Mouse (Mus musculus) stomach, embryonic 16.5 days (tissue): ENCODE measurements at regions not wholly inside any gene's neighbourhood (a gene's known extent, or its start where the extent isn't known, plus 50 kb on each side); places are given as distances from the start of the nearest gene placed in this dataset.

Experiments used
- ATAC-seq: fragments of 200-750 bp; cut with Nextera tagmentation; 2 replicates; pipeline ENCODE4 v1.8.0; 2017; ENCODE audit warnings: moderate number of reproducible peaks, moderate TSS enrichment; ENCODE audit not compliant: insufficient read depth, low FRiP score
- H3K27ac ChIP-seq: fragments of 300-500 bp; sonication (generic); 2 replicates; pipeline ENCODE4 v1.5.1; 2014; ENCODE audit warnings: low read length
- H3K27me3 ChIP-seq: fragments of 300-500 bp; sonication (generic); 2 replicates; pipeline ENCODE4 v1.6.1; 2014; ENCODE audit warnings: low read length, control low read depth, mixed read lengths; ENCODE audit not compliant: control insufficient read depth, insufficient read depth
- H3K36me3 ChIP-seq: fragments of 300-500 bp; sonication (generic); 2 replicates; pipeline ENCODE4 v1.6.1; 2014; ENCODE audit warnings: low read length; ENCODE audit not compliant: control insufficient read depth, insufficient read depth
- H3K4me1 ChIP-seq: fragments of 300-500 bp; sonication (generic); 2 replicates; pipeline ENCODE4 v1.6.1; 2014; ENCODE audit warnings: low read length, control low read depth, mixed read lengths; ENCODE audit not compliant: control insufficient read depth, insufficient read depth
- H3K4me2 ChIP-seq: fragments of 300-500 bp; sonication (generic); 2 replicates; pipeline ENCODE4 v1.6.1; 2014; ENCODE audit warnings: low read depth, low read length, mixed read lengths
- H3K4me3 ChIP-seq: fragments of 300-500 bp; sonication (generic); replicated peaks from 2 replicates; pipeline ENCODE4 v1.5.1; 2014; ENCODE audit warnings: mild to moderate bottlenecking, low read length
- H3K9ac ChIP-seq: fragments of 300-500 bp; sonication (generic); 2 replicates; pipeline ENCODE4 v1.6.1; 2014; ENCODE audit warnings: low read length
- H3K9me3 ChIP-seq: fragments of 300-500 bp; sonication (generic); replicated peaks from 2 replicates; pipeline ENCODE4 v1.6.1; 2016; ENCODE audit warnings: low read length, control low read depth; ENCODE audit not compliant: control insufficient read depth
- WGBS: fragments of 180-500 bp; shearing (Covaris S2); extraction: QIAGEN DNeasy Blood & Tissue Kit; methylation state at CpG from one replicate; pipeline ENCODE4 v1.1.7; 2014; 5-methylcytosine and 5-hydroxymethylcytosine counted together

DNA sequence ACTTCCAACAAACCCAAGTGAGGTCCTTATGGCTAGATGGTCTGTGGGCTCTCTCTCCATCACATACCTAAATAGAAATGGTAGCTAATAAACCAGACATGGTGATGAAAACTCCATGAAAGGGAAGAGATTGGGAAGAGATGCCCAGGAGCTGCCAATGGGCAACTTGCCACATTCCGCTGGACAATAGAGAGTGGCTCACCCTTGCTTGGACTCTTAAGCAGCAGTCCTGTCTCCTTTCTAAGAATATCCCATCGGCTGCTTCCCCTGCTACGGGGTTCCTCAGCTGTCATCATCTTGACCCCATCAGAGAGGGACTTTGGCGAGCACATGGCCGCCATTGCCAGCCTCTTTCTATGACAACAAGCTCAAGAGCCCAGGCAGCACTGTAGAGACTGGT, 193.4 kb upstream of the Spred2 start:
- no peaks in the 10 kb centered on the region for H3K36me3 ChIP-seq
- no peak overlapping the region for H3K4me3 ChIP-seq
- H3K27me3 ChIP-seq: no peaks in the 10 kb centered on the region
- 91% methylated on average over 5 of the region's 5 CpGs for WGBS
- no peak overlapping the region for H3K9ac ChIP-seq
- no peak overlapping the region for H3K4me2 ChIP-seq
- H3K9me3 ChIP-seq: no peaks in the 10 kb centered on the region
- no peak for ATAC-seq
- no peaks in the 10 kb centered on the region for H3K4me1 ChIP-seq
- H3K27ac ChIP-seq: no peak overlapping the region

- Histone ChIP-seq H3K9ac (no peak overlapping the region), H3K36me3 (no peaks in the 10 kb centered on the region), H3K4me1 (peaks cover 7% of the 10 kb centered on the region; the same call in 1 of the 2 replicates), H3K27me3 (no peaks in the 10 kb centered on the region), H3K4me2 (no peak overlapping the region), H3K4me3 (no peak overlapping the region), H3K9me3 (no peaks in the 10 kb centered on the region), H3K27ac (no peak overlapping the region)
- no peak for ATAC-seq
- WGBS: 84% methylated on average over 7 of the region's 7 CpGs
Measured at GRCm38 (mm10) chr11:19736076-19736475, 188.1 kb upstream of the Spred2 start.

DNA sequence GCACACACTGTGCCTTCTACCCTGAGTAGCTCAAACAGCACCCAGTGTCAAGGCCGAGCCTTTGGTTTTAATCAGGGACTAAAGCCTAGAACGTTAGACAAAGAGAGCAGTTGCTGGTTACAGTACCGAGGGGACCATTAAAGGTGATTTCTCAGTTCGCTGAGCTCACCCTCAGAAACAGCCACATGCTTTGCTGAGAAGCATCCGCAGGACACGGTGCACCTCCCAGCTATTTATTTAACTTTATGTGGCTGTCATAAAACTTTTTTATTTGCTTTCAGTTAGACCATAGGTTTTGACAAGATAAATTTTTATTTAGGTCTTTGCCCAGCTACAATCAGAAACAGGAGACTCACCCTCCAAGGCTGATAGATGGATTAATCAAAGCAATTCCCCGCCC, 187.2 kb upstream of the Spred2 start:
- peak overlapping the region; percentile 41; the same call in 1 of the 2 replicates for H3K27ac ChIP-seq
- no peak overlapping the region for H3K4me3 ChIP-seq
- no peaks in the 10 kb centered on the region for H3K27me3 ChIP-seq
- no peaks in the 10 kb centered on the region for H3K9me3 ChIP-seq
- 43% methylated on average over 7 of the region's 7 CpGs for WGBS
- H3K9ac ChIP-seq: no peak overlapping the region
- H3K36me3 ChIP-seq: no peaks in the 10 kb centered on the region
- H3K4me1 ChIP-seq: peaks cover 7% of the 10 kb centered on the region; the same call in 1 of the 2 replicates
- H3K4me2 ChIP-seq: no peak overlapping the region
- no peak for ATAC-seq

DNA sequence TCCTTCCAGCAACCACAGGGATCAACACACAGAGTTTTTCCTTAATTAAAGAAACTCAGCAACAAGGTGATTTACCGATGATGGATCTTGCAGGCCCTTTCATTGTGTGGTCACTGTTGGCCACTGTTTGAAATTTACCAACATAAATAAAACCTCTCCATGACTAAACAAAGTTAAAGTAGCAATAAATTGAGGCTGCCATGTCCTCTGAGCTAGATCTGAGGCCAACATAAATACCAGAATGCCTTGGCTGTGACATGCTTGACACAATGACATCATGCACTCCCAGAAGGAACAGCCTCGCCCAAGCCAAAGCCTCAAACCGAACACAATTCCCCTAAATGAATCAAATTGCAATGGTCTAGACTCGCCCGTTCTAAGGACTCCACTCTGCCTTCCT, 186.8 kb upstream of the Spred2 start:
- H3K4me2 ChIP-seq: no peak overlapping the region
- 0 out of 2 replicates have a peak overlapping the region, but pooled peaks have one; percentile 41 for H3K27ac ChIP-seq
- 38% methylated on average over 5 of the region's 5 CpGs for WGBS
- H3K27me3 ChIP-seq: no peaks in the 10 kb centered on the region
- no peak overlapping the region for H3K9ac ChIP-seq
- H3K4me1 ChIP-seq: peaks cover 7% of the 10 kb centered on the region; the same call in 1 of the 2 replicates
- ATAC-seq: peak; percentile 65; the same call in 1 of the 2 replicates
- H3K36me3 ChIP-seq: no peaks in the 10 kb centered on the region
- H3K9me3 ChIP-seq: no peaks in the 10 kb centered on the region
- no peak overlapping the region for H3K4me3 ChIP-seq

DNA sequence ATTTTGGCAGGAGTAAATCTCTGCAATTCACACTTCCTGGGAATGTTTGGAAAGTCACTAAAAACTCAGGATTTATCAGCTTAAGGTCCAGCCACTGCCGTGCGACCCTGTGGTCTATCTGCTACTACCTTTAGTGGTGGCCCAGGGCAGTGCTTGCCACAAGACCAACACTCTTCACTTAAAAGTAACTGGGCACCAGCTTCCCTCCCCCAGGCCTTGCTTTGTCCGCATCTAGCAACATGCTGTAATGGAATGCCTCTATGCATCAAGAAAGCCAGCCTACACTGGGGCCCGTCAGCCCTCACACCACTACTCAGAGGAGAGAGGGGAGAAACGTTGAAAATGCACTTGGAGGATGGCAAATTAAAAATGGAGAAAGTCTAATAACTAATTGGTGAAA, 186.4 kb upstream of the Spred2 start:
- peak overlapping the region; percentile 36; the same call in 1 of the 2 replicates for H3K27ac ChIP-seq

GRCm38 (mm10) chr11:19739527-19740151, 184.5 kb upstream of the Spred2 start:
- 47% methylated on average over 9 of the region's 9 CpGs for WGBS
- Histone ChIP-seq H3K27ac (no peak overlapping the region), H3K36me3 (no peaks in the 10 kb centered on the region), H3K27me3 (no peaks in the 10 kb centered on the region), H3K4me2 (no peak overlapping the region), H3K4me1 (peaks cover 7% of the 10 kb centered on the region; the same call in 1 of the 2 replicates), H3K4me3 (no peak overlapping the region), H3K9ac (no peak overlapping the region), H3K9me3 (no peaks in the 10 kb centered on the region)
- no peak for ATAC-seq

More for the DNA sequence above, 186.4 kb upstream of the Spred2 start:
- Histone ChIP-seq H3K27me3 (no peaks in the 10 kb centered on the region), H3K9me3 (no peaks in the 10 kb centered on the region), H3K4me3 (no peak overlapping the region), H3K4me1 (peaks cover 7% of the 10 kb centered on the region; the same call in 1 of the 2 replicates), H3K4me2 (no peak overlapping the region), H3K9ac (no peak overlapping the region), H3K36me3 (no peaks in the 10 kb centered on the region)
- 56% methylated on average over 5 of the region's 5 CpGs for WGBS
- no peak for ATAC-seq

DNA sequence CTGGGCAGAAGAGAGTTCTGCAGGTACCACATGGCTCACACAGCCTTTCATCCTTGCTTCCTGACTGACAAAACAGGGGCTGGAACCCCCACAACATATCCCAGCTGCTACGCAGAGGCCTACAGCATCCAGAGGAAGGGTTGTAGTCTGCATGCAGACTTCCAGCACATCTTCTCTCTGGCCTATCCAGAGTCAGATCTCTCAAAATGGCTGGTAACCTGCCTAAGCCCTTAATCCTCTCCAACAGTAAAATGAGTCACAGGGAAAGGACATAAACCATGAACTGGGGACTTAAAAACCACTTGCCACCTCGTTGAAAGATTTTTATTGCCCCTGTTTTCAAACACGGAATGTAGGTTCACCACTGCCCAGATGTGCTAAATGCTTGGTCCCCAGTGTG, 183.6 kb upstream of the Spred2 start:
- no peak for ATAC-seq
- H3K4me3 ChIP-seq: no peak overlapping the region
- H3K4me1 ChIP-seq: peaks cover 7% of the 10 kb centered on the region; the same call in 1 of the 2 replicates
- 67% methylated on average over 3 of the region's 3 CpGs for WGBS
- no peaks in the 10 kb centered on the region for H3K36me3 ChIP-seq
- no peak overlapping the region for H3K27ac ChIP-seq
- H3K27me3 ChIP-seq: no peaks in the 10 kb centered on the region
- no peaks in the 10 kb centered on the region for H3K9me3 ChIP-seq
- H3K4me2 ChIP-seq: no peak overlapping the region
- H3K9ac ChIP-seq: no peak overlapping the region

GRCm38 (mm10) chr11:19747097-19747972, 176.8 kb upstream of the Spred2 start:
- no peak overlapping the region for H3K27ac ChIP-seq
- no peak overlapping the region for H3K4me3 ChIP-seq
- ATAC-seq: no peak
- no peaks in the 10 kb centered on the region for H3K36me3 ChIP-seq
- no peaks in the 10 kb centered on the region for H3K27me3 ChIP-seq
- H3K9ac ChIP-seq: no peak overlapping the region
- no peaks in the 10 kb centered on the region for H3K4me1 ChIP-seq
- H3K4me2 ChIP-seq: no peak overlapping the region
- no peaks in the 10 kb centered on the region for H3K9me3 ChIP-seq
- WGBS: 50% methylated on average over 11 of the region's 11 CpGs

DNA sequence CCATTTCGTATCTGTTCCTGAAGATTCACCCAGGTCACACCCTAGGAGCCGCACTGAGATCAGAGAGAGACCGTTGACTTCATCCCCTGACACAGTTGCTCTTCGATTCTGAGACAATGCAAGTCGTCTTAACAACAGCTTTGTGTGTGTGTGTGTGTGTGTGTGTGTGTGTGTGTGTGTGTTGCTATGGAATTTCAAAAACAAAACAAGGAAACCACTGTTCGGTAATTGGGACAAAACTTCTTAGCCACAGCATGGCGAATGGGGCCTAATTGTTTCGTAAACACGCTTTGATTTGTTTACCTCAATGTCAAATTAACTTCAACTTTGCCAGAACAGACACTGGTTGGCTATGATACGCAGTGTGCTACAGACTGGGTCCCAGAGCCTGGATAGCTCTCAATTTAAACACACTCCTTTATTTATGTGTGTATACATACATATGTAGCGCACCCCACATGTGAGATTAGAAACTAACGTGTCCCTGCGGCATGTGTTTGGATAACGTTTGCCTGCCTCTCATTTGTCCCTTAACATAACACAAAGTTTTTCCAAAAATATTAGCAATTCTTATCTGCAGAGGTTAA, 176.1 kb upstream of the Spred2 start:
- no peak for ATAC-seq
- H3K9ac ChIP-seq: no peak overlapping the region
- no peak overlapping the region for H3K4me2 ChIP-seq
- H3K27me3 ChIP-seq: no peaks in the 10 kb centered on the region
- no peak overlapping the region for H3K27ac ChIP-seq
- H3K4me1 ChIP-seq: no peaks in the 10 kb centered on the region
- 0 out of 2 replicates have a peak, but pooled peaks cover under 1% of the 10 kb centered on the region for H3K9me3 ChIP-seq
- WGBS: 33% methylated on average over 14 of the region's 14 CpGs
- no peak overlapping the region for H3K4me3 ChIP-seq
- no peaks in the 10 kb centered on the region for H3K36me3 ChIP-seq
